Mouse (Mus musculus): ENCODE results near the gene Celf2. TPM values are rescaled to one million over a fixed set of nuclear protein-coding genes. Genes with fewer than 3 reads are reported as not detected.

Celf2 gene
- total RNA-seq, 2 experiments from 2014 or later, result 36.6 to 50.3 TPM

DNA sequence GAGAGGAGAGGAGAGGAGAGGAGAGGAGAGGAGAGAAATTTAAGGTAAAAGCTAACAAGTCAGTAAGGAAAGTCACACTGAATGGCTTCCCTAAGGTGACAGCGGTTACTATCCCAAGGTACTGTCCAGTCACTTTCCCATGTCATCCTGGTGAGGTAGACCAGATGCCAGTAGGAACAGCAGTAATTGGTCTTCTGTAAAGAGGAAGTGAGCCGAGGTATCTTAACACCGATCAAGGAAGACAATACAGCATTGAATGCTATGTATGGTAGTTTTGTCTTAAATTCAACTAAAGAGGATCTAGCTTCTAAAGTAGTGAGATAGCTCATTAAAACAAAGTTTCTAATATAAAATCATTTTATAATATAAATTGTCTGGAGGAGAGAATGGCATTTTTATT lies 835.0 kb downstream of the Celf2 start:
- DNase-seq, result no peak

- no peak for DNase-seq
Measured at GRCm38 (mm10) chr2:6673418-6673817, 835.9 kb downstream of the Celf2 start.

DNA sequence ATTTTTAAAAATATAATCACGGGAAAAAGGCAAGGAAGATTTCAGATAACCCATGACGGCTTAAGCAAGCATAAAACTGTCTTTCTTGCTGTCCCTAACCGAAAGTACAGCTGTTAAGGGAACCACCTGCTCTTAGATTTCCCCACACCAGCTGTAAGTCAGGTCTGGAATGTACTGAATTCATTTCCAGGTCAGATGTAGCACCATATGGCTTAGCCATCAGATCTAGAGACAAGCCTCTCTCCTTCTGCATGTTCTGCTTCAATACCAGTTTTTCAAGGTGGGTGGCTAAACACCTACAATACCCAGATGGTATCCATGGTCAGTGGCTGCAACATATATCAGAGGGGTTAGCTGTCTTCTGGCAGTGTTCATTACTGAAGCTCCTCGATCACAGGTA lies 841.8 kb downstream of the Celf2 start:
- DNase-seq, result no peak

- DNase-seq, result no peak
Measured at GRCm38 (mm10) chr2:6659834-6660233, 849.5 kb downstream of the Celf2 start.

DNA sequence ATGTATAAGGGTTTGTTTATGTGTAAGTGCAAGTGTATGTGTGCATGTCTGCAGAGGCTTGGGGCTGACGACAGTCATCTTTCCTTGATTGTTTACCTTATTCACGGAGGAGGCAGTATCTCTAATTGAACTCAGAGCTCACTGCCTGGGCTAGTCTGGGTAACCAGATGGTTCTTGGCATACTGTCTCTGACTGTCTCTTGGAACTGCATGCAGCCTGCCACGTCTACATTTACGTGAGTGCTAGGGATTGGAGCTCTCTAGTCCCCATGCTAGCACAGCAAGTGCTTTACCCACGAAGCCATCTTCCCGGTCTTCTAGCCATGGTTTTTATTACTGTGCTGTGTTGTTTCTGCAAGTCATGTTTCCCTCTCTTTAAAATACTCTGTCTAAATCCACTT lies 855.6 kb downstream of the Celf2 start:
- DNase-seq, result no peak

GRCm38 (mm10) chr2:6651697-6652096 lies 857.7 kb downstream of the Celf2 start:
- no peak for DNase-seq

DNA sequence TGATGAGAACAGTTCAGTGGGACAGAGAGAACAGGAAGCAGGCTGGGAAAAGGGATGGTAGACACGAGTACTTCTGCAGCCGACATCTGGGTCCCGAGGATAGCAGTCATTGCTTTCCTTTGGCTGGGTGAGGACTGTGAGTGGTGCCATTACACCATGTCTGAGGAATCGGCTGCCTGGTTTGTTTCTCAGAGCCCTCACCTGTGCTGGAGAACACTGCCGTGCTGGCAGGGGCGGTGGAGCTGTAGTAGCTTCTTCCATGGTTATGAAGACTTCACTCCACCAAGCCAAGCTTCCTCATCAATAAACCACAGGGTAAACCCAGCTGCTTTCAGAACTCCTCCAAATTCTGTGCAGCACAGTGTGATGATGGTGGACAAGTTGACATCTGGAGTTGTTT lies 860.5 kb downstream of the Celf2 start:
- DNase-seq, result no peak

- no peak for DNase-seq
Measured at GRCm38 (mm10) chr2:6647028-6647427, 862.3 kb downstream of the Celf2 start.

DNA sequence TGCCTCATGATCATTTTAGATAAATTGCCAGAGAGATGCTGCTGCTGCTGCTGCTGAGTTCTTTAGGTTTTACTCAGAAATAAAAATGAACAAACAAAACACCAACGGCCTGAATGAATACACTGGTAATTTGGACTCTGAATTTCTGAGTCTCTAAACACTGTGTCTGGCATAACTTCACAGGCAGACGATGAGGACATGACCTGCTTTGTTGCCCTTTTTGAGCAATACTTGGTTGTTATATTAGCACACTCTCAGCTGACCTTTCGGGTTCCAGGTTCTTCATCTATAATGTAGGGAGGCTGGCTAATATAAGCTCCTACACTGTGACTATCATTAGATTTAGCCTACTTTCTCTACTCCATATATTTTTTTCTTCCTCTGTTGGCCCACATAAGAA lies 863.0 kb downstream of the Celf2 start:
- no peak for DNase-seq

DNA sequence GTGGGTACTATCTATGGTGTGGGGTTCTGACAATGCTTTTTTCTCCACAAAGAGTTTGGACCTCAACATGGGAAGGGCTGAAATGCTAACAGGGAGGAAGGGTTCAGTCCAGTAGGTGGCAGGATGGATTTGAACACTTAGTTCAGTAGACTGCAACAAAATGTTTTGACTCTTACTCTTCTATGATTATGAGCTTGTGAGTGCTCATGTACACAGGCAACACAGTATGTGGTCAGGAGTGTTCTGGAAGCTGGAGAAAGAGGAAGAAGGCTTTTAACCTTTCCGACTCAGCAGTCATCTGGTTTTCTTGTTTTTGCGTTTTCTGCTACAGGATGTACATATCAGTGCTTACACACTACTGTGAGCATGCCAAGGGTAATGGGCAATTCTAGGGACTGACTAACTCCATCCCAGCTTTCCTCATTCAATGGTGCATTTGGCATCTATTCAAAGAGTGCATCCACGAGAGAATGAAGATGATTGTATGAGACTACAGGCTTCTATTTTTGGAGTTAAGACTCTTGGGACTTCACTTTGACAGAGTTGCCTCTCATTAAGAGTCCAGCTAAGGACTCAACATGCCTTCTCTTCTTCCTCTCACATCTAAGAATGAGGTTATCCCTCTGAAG lies 867.0 kb downstream of the Celf2 start:
- DNase-seq, result no peak

- no peak for DNase-seq
Measured at GRCm38 (mm10) chr2:6639370-6639769, 870.0 kb downstream of the Celf2 start.

DNA sequence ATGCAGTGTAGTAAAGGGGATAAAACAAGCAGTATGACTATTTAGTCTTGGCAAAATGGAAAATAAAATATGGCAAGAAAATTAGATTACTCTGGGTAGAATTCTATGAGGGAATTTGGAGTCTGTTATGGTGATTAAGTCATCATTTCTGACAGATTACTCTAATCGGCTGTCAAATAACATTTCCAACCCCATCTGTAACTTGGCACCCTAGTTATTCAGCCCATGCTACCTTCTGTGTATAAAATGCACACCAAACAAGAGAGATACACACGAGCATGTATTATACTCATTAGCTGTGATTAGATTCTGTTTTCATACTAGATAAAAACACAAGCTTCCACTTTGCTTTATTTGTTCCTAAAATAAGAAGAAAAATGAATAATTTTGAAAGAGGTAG lies 872.2 kb downstream of the Celf2 start:
- no peak for DNase-seq

- no peak for DNase-seq
Measured at GRCm38 (mm10) chr2:6634899-6635298, 874.5 kb downstream of the Celf2 start.

DNA sequence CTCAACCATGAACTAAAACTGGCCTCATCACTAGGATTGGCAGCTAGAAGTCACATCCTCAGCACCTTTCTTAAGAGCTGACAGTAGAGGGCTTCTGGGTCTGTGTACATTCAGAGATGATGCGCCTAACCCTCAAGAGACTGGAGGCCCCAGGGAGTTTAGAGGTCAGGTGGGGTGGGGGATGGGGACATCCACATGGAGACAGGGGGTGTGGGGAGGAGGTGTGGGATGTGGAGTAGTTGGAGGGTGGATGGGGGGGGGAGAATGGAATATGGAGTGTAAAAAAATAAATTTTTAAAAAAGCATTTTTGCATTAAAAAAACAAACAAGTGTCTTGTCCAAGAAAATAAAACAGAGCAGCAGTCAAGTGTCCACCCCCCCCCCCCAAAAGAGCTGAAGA lies 876.2 kb downstream of the Celf2 start:
- no peak for DNase-seq

GRCm38 (mm10) chr2:6623802-6624201 lies 885.6 kb downstream of the Celf2 start:
- no peak for DNase-seq

DNA sequence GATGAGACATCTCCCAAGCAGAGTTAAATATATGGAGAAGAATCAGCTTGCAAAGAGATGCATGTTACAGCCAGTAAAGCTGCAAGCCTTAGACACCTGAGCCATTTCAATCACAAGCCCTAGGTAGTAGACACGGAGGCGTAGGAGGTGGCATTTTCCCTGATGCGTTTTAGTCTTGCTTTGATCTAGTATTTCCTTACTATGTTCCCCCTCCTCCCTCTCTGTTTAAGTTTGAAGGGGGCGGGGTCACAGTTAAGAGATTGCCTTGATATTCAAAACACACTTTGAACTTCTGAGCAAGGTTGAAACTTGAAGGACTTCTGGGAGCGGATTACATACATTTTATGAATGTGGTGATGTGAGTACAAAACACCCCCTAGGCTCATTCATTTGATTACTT lies 887.3 kb downstream of the Celf2 start:
- no peak for DNase-seq

GRCm38 (mm10) chr2:6618856-6619255 lies 890.5 kb downstream of the Celf2 start:
- DNase-seq, result no peak

DNA sequence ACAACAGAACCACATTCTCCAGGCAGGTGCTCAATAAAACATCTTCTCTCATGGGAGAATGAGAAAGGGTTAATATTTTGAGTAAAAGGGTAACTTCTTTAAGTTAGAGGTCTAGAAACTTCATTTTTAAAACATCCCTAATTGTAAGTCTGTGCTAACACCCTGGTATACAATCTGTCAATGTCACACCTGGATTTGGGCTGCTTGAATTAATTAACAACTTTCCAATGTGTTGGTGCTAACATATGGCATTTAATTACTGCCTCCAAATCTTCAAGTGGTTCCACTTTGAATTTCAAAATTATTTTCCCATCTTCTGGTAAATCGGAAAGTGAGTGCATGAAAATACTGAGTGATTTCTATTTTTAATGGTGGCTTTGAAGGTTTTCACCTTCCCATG lies 890.9 kb downstream of the Celf2 start:
- no peak for DNase-seq

- no peak for DNase-seq
Measured at GRCm38 (mm10) chr2:6604347-6604746, 905.0 kb downstream of the Celf2 start.

DNA sequence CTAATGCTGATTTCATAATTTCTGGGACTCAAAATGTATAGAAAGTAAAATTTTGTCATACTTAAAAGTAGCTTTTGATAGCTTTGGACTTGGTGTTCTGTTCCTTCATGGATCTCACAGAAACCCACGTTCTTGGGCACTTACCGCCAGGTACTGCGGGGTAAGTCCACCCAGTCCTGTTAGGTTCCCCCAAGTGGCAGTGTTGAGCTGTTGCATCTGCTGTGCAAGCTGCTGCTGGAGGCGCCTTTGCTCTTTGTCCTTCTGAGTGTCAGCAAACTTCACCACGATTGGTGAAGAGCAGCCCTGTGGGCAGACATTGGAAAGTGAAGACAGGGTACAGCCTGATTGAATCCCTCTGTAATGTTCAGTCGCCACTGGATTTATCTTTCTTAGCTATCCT lies 905.5 kb downstream of the Celf2 start:
- no peak for DNase-seq

GRCm38 (mm10) chr2:6602163-6602562 lies 907.2 kb downstream of the Celf2 start:
- DNase-seq, result no peak

GRCm38 (mm10) chr2:6598879-6599167 lies 910.5 kb downstream of the Celf2 start:
- no peak for DNase-seq

GRCm38 (mm10) chr2:6598124-6598878 lies 911.1 kb downstream of the Celf2 start:
- no peak for DNase-seq

GRCm38 (mm10) chr2:6594736-6595135 lies 914.6 kb downstream of the Celf2 start:
- DNase-seq, result no peak

Data from adrenal gland, postnatal 36 days (tissue).